Mouse (Mus musculus) spleen, embryonic (tissue): ENCODE results near the gene Ppp1ca.

Experiments used
- CTCF ChIA-PET: fragments of 350-600 bp; sonication (Branson Sonifier 250); formaldehyde crosslinking; loops from one replicate; lab custom pipeline; 2022; lab: Charles Lee

Gene Ppp1ca

GRCm38 (mm10) chr19:4206971-4207370 lies 15.1 kb downstream of the Ppp1ca start:
- CTCF ChIA-PET = interaction anchor here (0.6 to 2.1 kb wide), 9 partner anchors 9 to 207 kb away, joined by 3 to 27 read pairs (median 5); partner anchors contain the start of gene Ppp1ca

DNA sequence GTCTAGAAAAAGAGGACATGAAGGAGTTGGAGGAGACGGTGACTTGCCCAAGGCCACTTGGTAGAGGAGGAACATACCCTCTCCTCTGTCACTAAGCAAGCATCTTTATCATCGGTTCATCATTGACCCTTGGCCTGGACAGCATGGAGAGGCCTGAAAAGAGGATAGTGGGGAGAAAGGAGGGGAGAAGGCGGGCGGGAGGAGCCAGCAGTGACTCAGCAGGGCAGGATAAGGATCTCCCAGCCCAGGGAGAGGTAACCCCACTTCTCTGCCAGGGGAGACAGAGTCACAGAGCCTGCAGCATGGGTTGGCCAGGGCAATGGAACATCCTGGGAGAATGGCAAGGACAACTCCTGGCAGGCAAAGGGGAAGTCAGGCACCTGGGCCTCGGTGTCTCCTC lies 16.7 kb downstream of the Ppp1ca start:
- CTCF ChIA-PET = interaction anchor here (1.6 kb wide), 1 partner anchor 20 kb away, joined by 7 read pairs; no protein-coding TSS in a partner anchor

- CTCF ChIA-PET = interaction anchor here (0.6 to 2.3 kb wide), 2 partner anchors 17 to 173 kb away, joined by 6 to 9 read pairs; no protein-coding TSS in a partner anchor
Measured at GRCm38 (mm10) chr19:4211891-4212588, 20.2 kb downstream of the Ppp1ca start.

DNA sequence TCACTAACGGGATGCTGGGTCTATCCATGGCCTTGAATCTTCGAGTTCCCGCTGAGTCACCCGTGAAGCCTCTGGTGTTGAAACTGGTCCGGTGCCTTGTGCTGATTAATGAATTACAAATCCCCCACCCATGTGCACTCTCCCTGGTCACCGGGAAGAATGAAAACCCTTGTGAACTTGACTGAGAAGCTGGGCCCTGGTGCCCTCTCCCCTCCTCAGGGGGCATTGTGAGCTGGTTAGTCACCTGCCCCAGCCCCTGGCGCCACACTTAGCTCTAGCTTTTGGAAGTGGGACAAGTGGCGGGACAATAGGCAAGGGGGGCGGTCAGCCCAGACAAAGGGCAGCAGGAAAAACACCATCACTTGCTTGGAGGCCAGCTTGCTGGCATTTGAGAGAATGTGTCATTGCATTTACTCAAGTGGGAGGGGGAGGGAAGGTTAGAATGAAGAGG lies 21.7 kb downstream of the Ppp1ca start:
- CTCF ChIA-PET = interaction anchor here (0.5 to 2.3 kb wide), 4 partner anchors 16 to 89 kb away, joined by 3 to 6 read pairs (median 4); no protein-coding TSS in a partner anchor

DNA sequence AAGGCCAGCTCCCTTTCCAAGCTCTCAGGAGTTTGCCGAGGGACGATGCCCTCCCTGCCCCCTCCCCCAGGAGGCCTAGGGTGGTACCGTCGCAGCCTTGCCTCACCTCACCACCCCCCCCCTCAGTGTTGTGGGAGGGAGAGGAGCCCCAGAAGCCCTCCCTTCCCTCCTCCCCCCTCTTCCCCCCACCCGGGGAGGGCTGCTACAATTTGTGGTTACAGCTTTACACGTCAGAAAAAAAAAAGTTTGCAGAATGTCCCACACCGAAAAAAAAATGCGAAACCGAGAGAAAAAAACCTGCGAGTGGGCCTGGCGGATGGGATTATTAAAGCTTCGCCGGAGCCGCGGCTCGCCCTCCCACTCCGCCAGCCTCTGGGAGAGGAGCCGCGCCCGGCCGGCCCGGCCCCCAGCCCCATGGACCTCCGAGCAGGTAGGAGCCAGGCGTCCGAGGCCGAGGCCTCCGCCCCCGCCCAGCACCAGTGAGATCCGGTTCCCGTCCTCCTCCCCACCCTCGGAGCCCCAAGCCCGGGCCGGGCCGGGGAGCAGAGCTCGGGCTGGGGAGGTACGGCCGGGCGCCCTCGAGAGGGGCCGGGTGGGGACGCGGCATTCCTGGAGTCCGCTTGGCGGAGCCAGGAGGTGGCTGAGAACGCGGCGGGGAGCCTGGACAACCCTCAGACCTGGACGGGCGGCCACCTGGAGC lies 22.4 kb downstream of the Ppp1ca start, which contains the start of the genes Clcf1 and AC109138.7:
Gene Clcf1 (plus strand): TSS at position 168 of the 700 bp plus-strand sequence.
Gene AC109138.7 (plus strand): TSS at position 287 of the 700 bp plus-strand sequence.
- CTCF ChIA-PET = interaction anchor here (0.5 to 1.3 kb wide), 4 partner anchors 14 to 89 kb away, joined by 3 to 5 read pairs (median 4); no protein-coding TSS in a partner anchor

- CTCF ChIA-PET = interaction anchor here (1.3 kb wide), 1 partner anchor 13 kb away, joined by 5 read pairs; no protein-coding TSS in a partner anchor
Measured at GRCm38 (mm10) chr19:4214771-4215450, 23.0 kb downstream of the Ppp1ca start.

DNA sequence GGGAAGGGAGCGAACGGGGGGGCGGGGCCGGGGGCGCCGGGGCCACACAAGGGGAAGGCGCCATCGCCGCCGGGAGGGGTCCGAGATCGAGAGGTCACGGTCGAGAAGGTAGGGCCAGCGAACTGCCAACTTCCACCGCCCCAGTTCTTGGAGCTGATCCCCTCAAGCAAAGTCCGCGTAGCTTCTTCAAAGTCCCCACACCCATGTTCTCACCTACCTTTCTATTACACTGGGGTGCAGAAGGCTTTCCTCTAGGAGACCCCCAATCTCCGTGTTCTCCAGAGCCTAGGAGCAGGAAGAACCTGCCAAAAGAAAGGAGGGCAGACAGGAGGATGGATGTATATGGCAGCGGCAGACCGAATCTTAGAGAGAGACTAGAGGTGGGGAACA lies 23.6 kb downstream of the Ppp1ca start:
- CTCF ChIA-PET = interaction anchor here (1.3 to 1.7 kb wide), 2 partner anchors 13 to 15 kb away, joined by 5 to 19 read pairs; no protein-coding TSS in a partner anchor

- CTCF ChIA-PET = interaction anchor here (1.5 to 1.7 kb wide), 2 partner anchors 14 to 117 kb away, joined by 8 to 19 read pairs; partner anchors contain the start of gene Pitpnm1
Measured at GRCm38 (mm10) chr19:4216041-4216685, 24.3 kb downstream of the Ppp1ca start.

DNA sequence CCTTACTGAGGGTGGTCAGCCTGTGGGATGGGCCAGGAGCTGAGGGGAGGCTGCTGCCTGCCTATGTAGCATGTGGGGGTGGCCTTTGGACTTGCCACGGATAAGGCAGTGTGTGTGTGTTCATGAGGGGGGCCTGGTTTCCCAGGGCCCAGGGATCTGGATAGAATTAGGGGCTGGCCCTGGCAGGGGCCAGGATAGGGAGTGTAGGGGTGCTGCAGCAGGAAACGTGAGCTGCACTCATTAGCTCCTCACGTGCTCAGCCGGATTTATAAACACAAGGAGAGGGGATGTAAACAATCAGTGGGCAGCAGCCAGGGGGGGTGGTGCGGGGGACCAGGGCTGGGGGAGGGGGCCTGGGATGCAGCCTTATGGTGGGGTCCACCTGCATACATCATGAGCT lies 25.3 kb downstream of the Ppp1ca start:
- CTCF ChIA-PET = interaction anchor here (0.6 to 2.3 kb wide), 7 partner anchors 10 to 118 kb away, joined by 3 to 19 read pairs (median 4); partner anchors contain the start of gene Pitpnm1

DNA sequence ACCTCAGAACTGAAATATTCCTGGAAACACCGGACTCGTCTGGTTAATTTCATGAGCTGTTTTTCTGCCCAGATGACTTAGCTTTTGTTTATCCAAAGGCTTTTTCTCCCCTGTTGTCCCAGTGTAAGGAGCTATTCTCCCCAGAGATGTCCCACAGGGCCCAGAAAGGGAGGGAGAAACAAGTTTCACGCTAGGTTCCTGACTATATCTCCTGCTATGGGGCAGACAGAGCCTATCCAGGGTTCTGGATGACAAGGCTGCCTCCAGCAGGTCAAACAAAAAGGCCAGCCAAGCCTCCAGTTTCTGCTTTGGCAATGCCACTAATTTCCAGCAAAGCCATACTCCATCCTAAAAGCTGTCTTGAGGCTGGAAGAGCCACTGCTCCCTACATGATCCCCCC lies 26.0 kb downstream of the Ppp1ca start:
- CTCF ChIA-PET = interaction anchor here (0.6 to 2.3 kb wide), 6 partner anchors 9 to 643 kb away, joined by 3 to 14 read pairs (median 4); no protein-coding TSS in a partner anchor

GRCm38 (mm10) chr19:4218293-4218692 lies 26.4 kb downstream of the Ppp1ca start:
- CTCF ChIA-PET = interaction anchor here (0.5 to 2.3 kb wide), 5 partner anchors 10 to 643 kb away, joined by 3 to 14 read pairs (median 3); no protein-coding TSS in a partner anchor

DNA sequence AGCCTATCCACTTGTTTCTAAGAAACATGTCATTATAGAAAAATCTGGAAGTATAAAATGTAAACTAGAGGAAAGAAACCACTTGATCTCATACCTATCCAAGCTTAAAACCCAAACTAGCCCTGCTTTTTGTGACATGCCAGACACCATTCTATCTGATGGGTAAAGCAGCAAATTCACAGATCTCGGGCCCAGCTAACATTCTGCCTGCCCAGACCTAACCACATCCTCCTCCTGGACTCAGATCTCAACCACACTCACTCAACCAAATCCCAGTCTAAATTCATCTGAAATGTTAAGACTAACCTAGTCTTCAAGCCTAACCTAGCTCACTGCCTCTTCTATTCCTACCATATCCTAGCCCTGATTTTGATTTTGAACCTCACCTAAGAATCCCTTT lies 26.9 kb downstream of the Ppp1ca start:
- CTCF ChIA-PET = interaction anchor here (0.5 to 2.3 kb wide), 5 partner anchors 10 to 149 kb away, joined by 3 to 14 read pairs (median 3); no protein-coding TSS in a partner anchor

DNA sequence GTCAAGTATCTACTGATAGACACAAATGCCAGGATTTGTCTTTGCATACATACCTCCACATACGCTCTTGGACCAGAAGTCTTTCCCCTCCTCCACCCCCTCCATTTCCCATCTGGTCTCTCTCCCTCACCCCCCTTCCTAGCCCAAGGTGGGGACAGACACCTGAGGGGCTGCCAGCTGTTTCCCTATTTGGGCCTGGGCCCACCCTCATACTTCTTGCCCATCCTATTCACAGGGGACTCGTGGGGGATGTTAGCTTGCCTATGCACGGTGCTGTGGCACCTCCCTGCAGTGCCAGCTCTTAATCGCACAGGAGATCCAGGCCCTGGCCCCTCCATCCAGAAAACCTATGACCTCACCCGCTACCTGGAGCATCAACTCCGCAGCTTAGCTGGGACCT lies 28.1 kb downstream of the Ppp1ca start:
- CTCF ChIA-PET = interaction anchor here (0.6 to 0.7 kb wide), 2 partner anchors 141 to 1284 kb away, joined by 5 to 9 read pairs; no protein-coding TSS in a partner anchor

- CTCF ChIA-PET = interaction anchor here (0.6 kb wide), 1 partner anchor 141 kb away, joined by 5 read pairs; no protein-coding TSS in a partner anchor
Measured at GRCm38 (mm10) chr19:4220416-4220815, 28.6 kb downstream of the Ppp1ca start.

DNA sequence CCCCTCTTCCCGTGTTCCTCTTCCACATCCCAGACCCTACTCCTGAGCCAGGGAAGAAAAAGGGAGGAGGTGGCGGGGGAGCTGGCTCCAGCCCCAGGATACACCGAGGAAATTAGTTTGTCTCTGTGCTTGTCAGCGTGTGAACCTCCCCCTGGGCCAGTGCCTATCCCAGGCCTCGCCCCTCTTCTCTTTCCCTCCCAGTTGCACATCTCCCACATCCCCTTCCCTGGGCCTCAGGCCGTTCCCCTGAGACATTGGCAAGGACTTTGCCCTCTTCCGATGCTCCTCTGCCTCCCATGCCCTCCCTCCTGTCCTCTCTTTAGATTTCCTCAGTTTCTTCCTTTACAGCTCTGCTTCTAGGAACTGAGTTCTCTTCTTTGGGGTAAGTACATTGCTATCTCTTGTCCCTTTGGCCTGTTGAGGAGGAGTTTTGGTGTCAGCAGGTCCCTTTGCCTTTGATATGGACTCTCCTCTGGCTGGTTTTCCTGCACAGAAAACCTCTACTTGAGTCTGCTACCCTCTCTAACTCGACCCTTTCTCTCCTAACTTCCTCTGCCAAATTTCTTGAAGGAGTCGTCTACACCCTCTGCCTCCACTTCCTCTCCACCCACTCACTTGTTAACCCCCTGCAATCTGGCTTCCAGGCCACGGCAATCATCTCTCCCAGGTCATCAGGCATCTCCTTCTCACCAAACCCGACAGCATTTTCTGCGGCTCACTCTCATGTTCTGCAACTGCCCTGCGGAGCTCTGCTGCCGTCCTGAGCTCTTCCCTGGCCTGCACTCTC lies 29.3 kb downstream of the Ppp1ca start:
- CTCF ChIA-PET = no interaction called here

DNA sequence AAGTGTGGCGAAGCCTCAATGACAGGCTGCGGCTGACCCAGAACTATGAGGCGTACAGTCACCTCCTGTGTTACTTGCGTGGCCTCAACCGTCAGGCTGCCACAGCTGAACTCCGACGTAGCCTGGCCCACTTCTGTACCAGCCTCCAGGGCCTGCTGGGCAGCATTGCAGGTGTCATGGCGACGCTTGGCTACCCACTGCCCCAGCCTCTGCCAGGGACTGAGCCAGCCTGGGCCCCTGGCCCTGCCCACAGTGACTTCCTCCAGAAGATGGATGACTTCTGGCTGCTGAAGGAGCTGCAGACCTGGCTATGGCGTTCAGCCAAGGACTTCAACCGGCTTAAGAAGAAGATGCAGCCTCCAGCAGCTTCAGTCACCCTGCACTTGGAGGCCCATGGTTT lies 30.3 kb downstream of the Ppp1ca start:
- CTCF ChIA-PET = no interaction called here

DNA sequence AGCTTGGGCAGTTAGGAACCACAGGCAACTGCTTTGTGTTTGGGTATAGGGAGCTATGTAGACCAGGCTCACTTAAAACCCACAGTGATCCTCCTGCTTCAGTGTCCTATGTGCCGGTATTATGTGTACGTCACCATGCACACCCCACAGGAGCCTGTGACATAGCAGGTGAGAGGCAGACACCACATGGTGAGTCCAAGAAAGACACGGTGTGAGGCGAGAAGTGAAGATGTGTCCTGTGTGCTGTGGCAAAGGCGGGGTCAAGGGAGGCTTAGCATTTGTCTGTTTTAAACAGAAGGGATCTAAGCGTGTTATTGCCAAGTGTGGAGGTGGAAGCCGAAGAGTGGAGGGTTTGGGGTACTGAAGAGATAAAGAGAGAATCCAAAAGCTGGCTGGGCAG lies 34.9 kb downstream of the Ppp1ca start:
- CTCF ChIA-PET = interaction anchor here (0.6 to 2.3 kb wide), 4 partner anchors 9 to 503 kb away, joined by 3 to 14 read pairs (median 8); no protein-coding TSS in a partner anchor

- CTCF ChIA-PET = interaction anchor here (1.2 to 2.3 kb wide), 4 partner anchors 10 to 23 kb away, joined by 4 to 14 read pairs (median 8); partner anchors contain the start of genes AC109138.7 and Clcf1
Measured at GRCm38 (mm10) chr19:4227446-4227845, 35.6 kb downstream of the Ppp1ca start.
